Mouse (Mus musculus) lung, postnatal 4 days (tissue): ENCODE results near the gene Olfr1253.

Source experiments
- DNase-seq, 2 experiments: peaks; one replicate each; pipeline ENCODE4 v3.0.0; 2021

The Olfr1253 gene

DNA sequence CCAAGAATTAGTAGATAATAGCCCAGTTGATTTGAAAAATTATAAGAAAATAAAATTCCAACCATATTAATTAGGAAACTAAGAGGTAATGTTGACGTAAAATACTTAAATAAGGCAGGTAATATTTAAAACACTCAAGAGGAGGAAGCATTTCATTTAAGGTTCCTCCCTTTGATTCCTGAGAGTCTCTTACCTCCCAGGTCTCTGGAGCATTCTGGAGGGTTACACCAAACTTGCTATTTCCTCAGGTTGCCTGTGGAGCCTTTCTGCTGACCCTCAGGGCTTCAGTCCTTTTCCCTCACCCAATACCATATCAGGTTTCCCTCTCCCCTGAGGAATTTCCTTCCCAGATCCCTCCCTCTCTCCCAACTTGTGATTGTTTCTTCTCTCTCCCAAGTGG, at the start of gene Olfr1253:
Olfr1253 (minus strand) TSS at position 101 of the 400 bp plus-strand sequence.
- no peak for DNase-seq

DNA sequence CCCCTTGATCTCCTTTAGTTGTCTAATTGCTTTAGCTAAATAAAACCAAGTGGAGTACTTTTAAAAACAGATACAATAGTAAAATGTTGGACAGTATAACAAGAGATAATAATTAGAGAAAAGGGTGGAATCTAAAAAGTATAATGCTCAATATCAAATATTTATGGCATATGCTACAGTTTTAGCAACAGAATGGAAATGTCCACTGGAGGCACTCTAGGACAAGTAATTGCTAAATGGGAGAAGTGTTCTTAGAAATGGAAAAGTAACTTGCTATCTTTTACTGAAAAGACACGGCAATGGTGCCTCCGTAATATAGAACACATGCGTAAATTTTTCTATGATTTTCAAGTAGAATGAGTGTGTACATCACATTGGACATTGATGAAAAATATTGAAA, 42.7 kb upstream of the Olfr1253 start:
- no peak for DNase-seq

DNA sequence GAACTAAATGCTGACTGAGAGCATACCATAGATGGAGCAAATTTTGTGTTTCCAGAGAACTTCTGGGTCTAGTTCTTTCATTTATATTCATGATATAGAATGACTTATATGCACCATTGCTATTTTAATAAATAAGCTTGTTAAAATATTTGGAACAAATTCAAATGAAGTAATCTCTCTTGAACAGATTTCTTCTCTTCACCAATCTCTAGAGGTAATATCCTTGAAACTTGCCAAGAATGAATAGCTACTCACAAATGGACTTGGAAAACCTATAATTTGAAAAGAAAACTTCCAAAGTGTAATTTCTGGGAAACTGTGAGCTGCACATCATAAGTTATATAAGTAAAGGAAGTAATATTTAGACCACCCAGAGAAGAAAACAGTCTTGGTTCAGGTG, 36.6 kb upstream of the Olfr1253 start, which contains the start of gene Olfr1254:
Olfr1254 (minus strand) TSS at position 101 of the 400 bp plus-strand sequence.
- DNase-seq = no peak

DNA sequence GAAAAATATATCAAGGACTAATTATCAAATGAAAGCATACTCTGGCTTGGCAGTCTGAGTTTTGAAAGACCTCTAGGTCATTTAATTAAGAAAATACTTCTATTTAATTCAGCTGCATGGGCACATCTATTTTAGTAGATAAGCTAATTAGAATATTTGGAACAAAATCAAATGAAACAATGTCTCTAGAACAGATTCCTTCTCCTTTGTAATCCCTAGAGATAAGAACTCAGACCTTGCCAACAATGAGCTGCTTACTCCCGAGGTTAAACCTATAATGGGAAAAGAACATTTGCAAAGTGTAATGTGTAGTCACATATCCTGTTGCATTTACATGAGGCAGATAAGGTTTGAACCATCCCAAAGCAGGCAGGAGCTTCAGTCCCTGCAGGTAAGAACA, 32.0 kb downstream of the Olfr1253 start, which contains the start of gene Olfr1252:
Olfr1252 (minus strand) TSS at position 101 of the 400 bp plus-strand sequence.
- no peak for DNase-seq
